In the genomic region with DNA sequence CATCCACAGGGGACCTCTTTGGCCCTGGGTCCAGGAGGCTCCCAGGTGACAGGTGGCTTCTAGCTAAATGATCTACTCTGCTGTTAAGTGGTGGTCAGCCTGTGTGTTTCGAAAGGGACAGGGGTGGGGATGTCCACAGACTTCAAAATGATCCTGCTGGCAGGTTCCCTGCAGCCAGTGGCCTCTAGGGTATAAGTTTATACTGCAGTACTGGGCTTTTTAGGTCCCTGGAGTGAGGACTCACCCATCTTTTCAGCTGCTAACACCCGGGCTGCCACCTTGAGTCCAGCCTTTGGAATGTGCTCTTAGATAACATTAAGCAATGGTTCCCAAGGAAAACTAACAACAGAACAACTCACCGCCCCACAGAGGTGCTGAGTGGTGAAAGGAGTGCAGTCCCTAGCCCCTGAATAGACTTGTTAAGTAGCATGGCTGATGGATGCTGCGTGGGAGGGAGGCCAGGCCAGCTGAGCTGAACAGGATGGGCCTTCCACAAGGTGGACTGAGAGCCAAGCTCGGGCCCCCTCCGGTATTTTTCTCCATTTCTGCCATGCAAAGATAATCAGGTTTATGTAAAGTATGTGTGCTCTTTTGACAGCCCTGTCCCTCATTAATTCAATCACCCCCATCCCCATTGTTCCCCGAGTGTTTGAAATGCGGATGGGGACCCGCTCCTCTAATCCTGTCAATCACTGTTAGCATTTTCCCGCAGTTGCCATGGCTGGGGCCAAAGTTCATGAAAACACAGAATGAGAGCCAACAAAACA, we compare ENCODE assay signal across 10 mouse cellular contexts.
DNase-seq lines count a peak whose midpoint lies in the region; ATAC-seq and TF ChIP-seq lines count a peak whose summit lies in the region.
"Had no signal": no experiment of that assay in that cellular context is flagged by ENCODE, and none has a peak within 500 bp of the region (broad histone marks: within the 10 kb centered on the region; RNA-seq: fewer than 3 reads in every experiment).

No protein-coding gene starts in this region.

- no peak overlapping the region for H3K9ac ChIP-seq in heart, embryonic 12.5 days
- H3K9ac ChIP-seq in midbrain, embryonic 15.5 days: no peak overlapping the region
- H3K9ac ChIP-seq: liver, embryonic 13.5 days had no signal

- no peak overlapping the region for H3K4me2 ChIP-seq in heart, embryonic 12.5 days
- no peak overlapping the region for H3K4me2 ChIP-seq in midbrain, embryonic 15.5 days
- H3K4me2 ChIP-seq: liver, embryonic 13.5 days had no signal

- H3K9me3 ChIP-seq in heart, embryonic 12.5 days (replicated peaks): no peaks in the 10 kb centered on the region
- no peaks in the 10 kb centered on the region for H3K9me3 ChIP-seq in hindbrain, embryonic 10.5 days
- H3K9me3 ChIP-seq in midbrain, embryonic 15.5 days: no peaks in the 10 kb centered on the region
- H3K9me3 ChIP-seq: liver, embryonic 13.5 days had no signal

- TF ChIP-seq POLR2A in thymus, adult 2 months (IDR thresholded peaks at IDR 0.05; ENCODE audit: control insufficient read depth, extremely low read depth, insufficient read depth, low read length, poor library complexity): no peak

- no peak overlapping the region for H3K27ac ChIP-seq in heart, embryonic 12.5 days (ENCODE audit: poor library complexity, severe bottlenecking)
- H3K27ac ChIP-seq in hindbrain, embryonic 10.5 days: peak overlapping the region; percentile 69
- H3K27ac ChIP-seq in midbrain, embryonic 15.5 days: peak overlapping the region; percentile 43; the same call in 1 of the 2 replicates
- no peak overlapping the region for H3K27ac ChIP-seq in thymus, adult 2 months (ENCODE audit: control insufficient read depth, insufficient read depth, low read length)
- H3K27ac ChIP-seq: liver, embryonic 13.5 days had no signal

- DNase-seq in heart, postnatal 10 days: no peak
- peak; percentile 16 for DNase-seq in cerebellum, adult 9-11 months
- peak; percentile 90 for DNase-seq in hindbrain, embryonic 10.5 days (ENCODE audit: low spot score)
- DNase-seq in thymus, adult 2 months: no peak
- no peak for DNase-seq in spleen, adult 18-20 months
- DNase-seq: adrenal gland, postnatal 14 days; liver, embryonic 13.5 days had no signal

- intact Hi-C loops in heart, postnatal 10 days (cut with DNase I): loop anchor here (5.0 to 10.0 kb wide), 3 partner anchors 397 to 1929 kb away; no protein-coding TSS in a partner anchor

- 29% methylated on average over 10 of the region's 10 CpGs for WGBS in heart, embryonic 12.5 days
- WGBS in hindbrain, embryonic 10.5 days: 12% methylated on average over 10 of the region's 10 CpGs
- 7% methylated on average over 10 of the region's 10 CpGs for WGBS in midbrain, embryonic 15.5 days
- WGBS in thymus, adult 2 months: 51% methylated on average over 10 of the region's 10 CpGs

- ATAC-seq in heart, embryonic 12.5 days (ENCODE audit: insufficient number of reproducible peaks, low FRiP score): peak; percentile 74
- peak; percentile 91 for ATAC-seq in midbrain, embryonic 15.5 days (replicated peaks)
- ATAC-seq in granulocyte monocyte progenitor cell, adult 5-6 weeks (replicated peaks; ENCODE audit: poor library complexity, severe bottlenecking): no peak

- peaks cover 32% of the 10 kb centered on the region for H3K4me1 ChIP-seq in heart, embryonic 12.5 days (replicated peaks)
- H3K4me1 ChIP-seq in hindbrain, embryonic 10.5 days (replicated peaks): peaks cover 53% of the 10 kb centered on the region
- peaks cover 23% of the 10 kb centered on the region for H3K4me1 ChIP-seq in midbrain, embryonic 15.5 days
- no peaks in the 10 kb centered on the region for H3K4me1 ChIP-seq in thymus, adult 2 months (replicated peaks; ENCODE audit: control insufficient read depth, insufficient read depth, low read length)
- H3K4me1 ChIP-seq: liver, embryonic 13.5 days had no signal

- no peaks in the 10 kb centered on the region for H3K36me3 ChIP-seq in heart, embryonic 12.5 days
- H3K36me3 ChIP-seq in hindbrain, embryonic 10.5 days: no peaks in the 10 kb centered on the region
- no peaks in the 10 kb centered on the region for H3K36me3 ChIP-seq in midbrain, embryonic 15.5 days (replicated peaks)
- no peaks in the 10 kb centered on the region for H3K36me3 ChIP-seq in thymus, adult 2 months (ENCODE audit: control insufficient read depth, insufficient read depth, low read length)
- H3K36me3 ChIP-seq: liver, embryonic 13.5 days had no signal

- TF ChIP-seq CTCF in thymus, adult 2 months (IDR thresholded peaks at IDR 0.05; ENCODE audit: borderline replicate concordance, control insufficient read depth, extremely low read depth, insufficient read depth, low read length, poor library complexity): no peak

- no peak overlapping the region for H3K4me3 ChIP-seq in heart, embryonic 12.5 days
- 0 out of 2 replicates have a peak overlapping the region, but pooled peaks have one; percentile 13 for H3K4me3 ChIP-seq in hindbrain, embryonic 10.5 days
- H3K4me3 ChIP-seq in midbrain, embryonic 15.5 days: no peak overlapping the region
- H3K4me3 ChIP-seq in thymus, adult 2 months (ENCODE audit: control insufficient read depth, insufficient read depth, low read length): no peak overlapping the region
- H3K4me3 ChIP-seq: liver, embryonic 13.5 days had no signal

- H3K27me3 ChIP-seq in heart, embryonic 12.5 days (replicated peaks): peaks cover 9% of the 10 kb centered on the region; the same call in 1 of the 2 replicates
- H3K27me3 ChIP-seq in hindbrain, embryonic 10.5 days (ENCODE audit: insufficient read depth, poor library complexity, severe bottlenecking): peaks cover 69% of the 10 kb centered on the region
- H3K27me3 ChIP-seq in midbrain, embryonic 15.5 days (replicated peaks): peaks cover 27% of the 10 kb centered on the region; the same call in 1 of the 2 replicates
- H3K27me3 ChIP-seq in thymus, adult 2 months (ENCODE audit: control insufficient read depth, insufficient read depth, low read length): no peaks in the 10 kb centered on the region
- H3K27me3 ChIP-seq: liver, embryonic 13.5 days had no signal

Comparison
In these comparisons a context has a peak if more than half of its experiments do, and no peak if none do; other contexts are left out.
1. H3K27ac ChIP-seq: peak in hindbrain, embryonic 10.5 days (single experiment) and midbrain, embryonic 15.5 days (single experiment); none in heart, embryonic 12.5 days (single experiment) and thymus, adult 2 months (single experiment).
2. DNase-seq: peak in cerebellum, adult 9-11 months (single experiment) and hindbrain, embryonic 10.5 days (single experiment); none in heart, postnatal 10 days (0 of 2), thymus, adult 2 months (single experiment) and spleen, adult 18-20 months (0 of 2).